Mouse (Mus musculus) hindbrain, embryonic 16.5 days (tissue): ENCODE data around the gene Cldn12. TPM values are rescaled to one million over a fixed set of nuclear protein-coding genes. Genes with fewer than 3 reads are reported as not detected.

Source experiments
- ATAC-seq: fragments of 200-750 bp; cut with Nextera tagmentation; 2 replicates; pipeline ENCODE4 v1.8.0; 2017; ENCODE audit warnings: moderate TSS enrichment, moderate library complexity
- H3K27ac ChIP-seq: fragments of 300-500 bp; sonication (generic); 2 replicates; pipeline ENCODE4 v1.5.1; 2014; ENCODE audit warnings: low read depth, mild to moderate bottlenecking, control low read depth, low read length, moderate library complexity
- H3K27me3 ChIP-seq: fragments of 300-500 bp; sonication (generic); replicated peaks from 2 replicates; pipeline ENCODE4 v1.6.1; 2014; ENCODE audit warnings: low read length; ENCODE audit not compliant: control insufficient read depth, insufficient read depth
- H3K36me3 ChIP-seq: fragments of 300-500 bp; sonication (generic); 2 replicates; pipeline ENCODE4 v1.6.1; 2014; ENCODE audit warnings: mild to moderate bottlenecking, low read length, moderate library complexity, mixed read lengths; ENCODE audit not compliant: control insufficient read depth, insufficient read depth
- H3K4me1 ChIP-seq: fragments of 300-500 bp; sonication (generic); 2 replicates; pipeline ENCODE4 v1.6.1; 2014; ENCODE audit warnings: low read depth, low read length; ENCODE audit not compliant: control insufficient read depth, insufficient read depth
- H3K4me2 ChIP-seq: fragments of 300-500 bp; sonication (generic); 2 replicates; pipeline ENCODE4 v1.6.1; 2014; ENCODE audit warnings: mild to moderate bottlenecking, low read length, control low read depth, moderate library complexity
- H3K4me3 ChIP-seq: fragments of 300-500 bp; sonication (generic); 2 replicates; pipeline ENCODE4 v1.5.1; 2014; ENCODE audit warnings: mild to moderate bottlenecking, low read length, control low read depth, moderate library complexity
- H3K9ac ChIP-seq: fragments of 300-500 bp; sonication (generic); 2 replicates; pipeline ENCODE4 v1.6.1; 2014; ENCODE audit warnings: low read depth, mild to moderate bottlenecking, control low read depth, low read length, moderate library complexity
- H3K9me3 ChIP-seq: fragments of 300-500 bp; sonication (generic); 2 replicates; pipeline ENCODE4 v1.6.1; 2014; ENCODE audit warnings: mild to moderate bottlenecking, low read length, moderate library complexity; ENCODE audit not compliant: control insufficient read depth
- WGBS: fragments of 180-500 bp; shearing (Covaris S2); extraction: QIAGEN DNeasy Blood & Tissue Kit; methylation state at CpG from one replicate; pipeline ENCODE4 v1.1.7; 2014; 5-methylcytosine and 5-hydroxymethylcytosine counted together
- polyA plus RNA-seq: library from polyadenylated mRNA; unstranded; fragments of >200 nt; fragmentation: Nextera tagmentation; extraction: Ambion mirVana; gene quantifications from 2 replicates; pipeline ENCODE4 v1.2.1, GENCODE M21; 2015

The Cldn12 gene
- polyA plus RNA-seq, 1 experiment from 2014 or later: 16.4 TPM

- H3K9ac ChIP-seq: no peak overlapping the region
- no peak overlapping the region for H3K4me3 ChIP-seq
- ATAC-seq: no peak
- H3K27ac ChIP-seq: no peak overlapping the region
- WGBS: 92% methylated on average over 3 of the region's 3 CpGs
- H3K4me1 ChIP-seq: no peaks in the 10 kb centered on the region
- no peak overlapping the region for H3K4me2 ChIP-seq
- peaks cover 6% of the 10 kb centered on the region for H3K36me3 ChIP-seq
- H3K9me3 ChIP-seq: no peaks in the 10 kb centered on the region
- H3K27me3 ChIP-seq: no peaks in the 10 kb centered on the region
Measured at GRCm38 (mm10) chr5:5533656-5534420, 19.1 kb upstream of the Cldn12 start.

GRCm38 (mm10) chr5:5515411-5515810, 653 bp upstream of the Cldn12 start:
- Histone ChIP-seq H3K4me1 (no peaks in the 10 kb centered on the region), H3K4me2 (peak overlapping the region; percentile 84), H3K4me3 (no peak overlapping the region), H3K27me3 (no peaks in the 10 kb centered on the region), H3K9me3 (no peaks in the 10 kb centered on the region), H3K27ac (no peak overlapping the region), H3K9ac (no peak overlapping the region), H3K36me3 (no peaks in the 10 kb centered on the region)
- 83% methylated on average over 5 of the region's 5 CpGs for WGBS
- ATAC-seq: no peak

GRCm38 (mm10) chr5:5511401-5511800, 3.4 kb downstream of the Cldn12 start:
- Histone ChIP-seq H3K36me3 (no peaks in the 10 kb centered on the region), H3K9me3 (no peaks in the 10 kb centered on the region), H3K4me2 (no peak overlapping the region), H3K27me3 (no peaks in the 10 kb centered on the region), H3K4me1 (peaks cover 5% of the 10 kb centered on the region; the same call in 1 of the 2 replicates), H3K9ac (no peak overlapping the region), H3K4me3 (no peak overlapping the region), H3K27ac (no peak overlapping the region)
- ATAC-seq: no peak
- WGBS: 75% methylated on average over 3 of the region's 3 CpGs

- ATAC-seq: no peak
- Histone ChIP-seq H3K27me3 (no peaks in the 10 kb centered on the region), H3K4me1 (peaks cover 5% of the 10 kb centered on the region; the same call in 1 of the 2 replicates), H3K27ac (no peak overlapping the region), H3K9ac (no peak overlapping the region), H3K9me3 (no peaks in the 10 kb centered on the region), H3K36me3 (no peaks in the 10 kb centered on the region), H3K4me2 (no peak overlapping the region), H3K4me3 (no peak overlapping the region)
- WGBS: 53% methylated on average over 5 of the region's 5 CpGs
Measured at GRCm38 (mm10) chr5:5510989-5511388, 3.8 kb downstream of the Cldn12 start.

GRCm38 (mm10) chr5:5510304-5510887, 4.4 kb downstream of the Cldn12 start:
- Histone ChIP-seq H3K4me3 (no peak overlapping the region), H3K4me1 (peaks cover 5% of the 10 kb centered on the region; the same call in 1 of the 2 replicates), H3K27ac (no peak overlapping the region), H3K36me3 (no peaks in the 10 kb centered on the region), H3K9me3 (no peaks in the 10 kb centered on the region), H3K4me2 (no peak overlapping the region), H3K9ac (no peak overlapping the region), H3K27me3 (no peaks in the 10 kb centered on the region)
- ATAC-seq: no peak
- 41% methylated on average over 10 of the region's 10 CpGs for WGBS

- 59% methylated on average over 10 of the region's 10 CpGs for WGBS
- Histone ChIP-seq H3K4me3 (no peak overlapping the region; the same call in 1 of the 2 replicates), H3K27me3 (no peaks in the 10 kb centered on the region), H3K9ac (peak overlapping the region; percentile 18; the same call in 1 of the 2 replicates), H3K4me1 (peaks cover 5% of the 10 kb centered on the region; the same call in 1 of the 2 replicates), H3K27ac (no peak overlapping the region), H3K36me3 (no peaks in the 10 kb centered on the region), H3K4me2 (peak overlapping the region; percentile 32), H3K9me3 (no peaks in the 10 kb centered on the region)
- ATAC-seq: peak; percentile 15; the same call in 1 of the 2 replicates
Measured at GRCm38 (mm10) chr5:5508231-5508630, 6.5 kb downstream of the Cldn12 start.

- WGBS: 19% methylated on average over 20 of the region's 20 CpGs
- Histone ChIP-seq H3K4me2 (peak overlapping the region; percentile 32), H3K4me3 (peak overlapping the region; percentile 1; the same call in 1 of the 2 replicates), H3K4me1 (peaks cover 5% of the 10 kb centered on the region; the same call in 1 of the 2 replicates), H3K36me3 (no peaks in the 10 kb centered on the region), H3K27ac (no peak overlapping the region), H3K9me3 (no peaks in the 10 kb centered on the region), H3K9ac (peak overlapping the region; percentile 18; the same call in 1 of the 2 replicates), H3K27me3 (no peaks in the 10 kb centered on the region)
- peak; percentile 80 for ATAC-seq
Measured at GRCm38 (mm10) chr5:5507701-5508225, 7.0 kb downstream of the Cldn12 start.

- H3K4me3 ChIP-seq: no peak overlapping the region
- H3K27me3 ChIP-seq: no peaks in the 10 kb centered on the region
- WGBS: 80% methylated on average over 13 of the region's 13 CpGs
- no peak overlapping the region for H3K4me2 ChIP-seq
- H3K9ac ChIP-seq: no peak overlapping the region
- peaks cover 5% of the 10 kb centered on the region; the same call in 1 of the 2 replicates for H3K4me1 ChIP-seq
- ATAC-seq: peak; percentile 31; the same call in 1 of the 2 replicates
- H3K27ac ChIP-seq: no peak overlapping the region
- H3K9me3 ChIP-seq: no peaks in the 10 kb centered on the region
- no peaks in the 10 kb centered on the region for H3K36me3 ChIP-seq
Measured at GRCm38 (mm10) chr5:5504456-5504855, 10.3 kb downstream of the Cldn12 start.

- ATAC-seq: no peak
- H3K4me1 ChIP-seq: peaks cover 5% of the 10 kb centered on the region; the same call in 1 of the 2 replicates
- H3K36me3 ChIP-seq: no peaks in the 10 kb centered on the region
Measured at GRCm38 (mm10) chr5:5503381-5503780, 11.4 kb downstream of the Cldn12 start.

More at GRCm38 (mm10) chr5:5503381-5503780, 11.4 kb downstream of the Cldn12 start:
- no peak overlapping the region for H3K4me3 ChIP-seq
- no peak overlapping the region for H3K4me2 ChIP-seq
- no peaks in the 10 kb centered on the region for H3K9me3 ChIP-seq
- H3K27ac ChIP-seq: no peak overlapping the region
- WGBS: 65% methylated on average over 4 of the region's 4 CpGs
- no peak overlapping the region for H3K9ac ChIP-seq
- no peaks in the 10 kb centered on the region for H3K27me3 ChIP-seq
